8 mouse cellular contexts compared by ENCODE assay signal in genomic region chr8:123042158-123042973, GRCm38 (mm10). TPM values are rescaled to one million over a fixed set of nuclear protein-coding genes. Genes with fewer than 3 reads are reported as not detected.
DNase-seq lines count a peak whose midpoint lies in the region; ATAC-seq and TF ChIP-seq lines count a peak whose summit lies in the region.

TSS of gene Ankrd11 (minus strand) at chr8:123042277.

- TF ChIP-seq POLR2A in CH12.LX (IDR thresholded peaks at IDR 0.05; ENCODE audit: low read depth, low read length), result peak; percentile 98

- under 1% methylated on average over 89 of the region's 91 CpGs for WGBS in forebrain, embryonic 11.5 days
- WGBS in heart, embryonic 16.5 days, result under 1% methylated on average over 91 of the region's 91 CpGs
- under 1% methylated on average over 75 of the region's 91 CpGs for WGBS in liver, embryonic 15.5 days (ENCODE audit: insufficient replicate concordance)
- 0% methylated on average over 89 of the region's 91 CpGs for WGBS in neural tube, embryonic 12.5 days

- peak within 1 kb of the TSS; percentile 85 for H3K4me2 ChIP-seq in CH12.LX (ENCODE audit: insufficient read depth, low read depth, poor library complexity, severe bottlenecking)
- peak within 1 kb of the TSS; percentile 93 for H3K4me2 ChIP-seq in forebrain, embryonic 11.5 days (ENCODE audit: low read depth, low read length, severe bottlenecking)
- H3K4me2 ChIP-seq in heart, embryonic 16.5 days (ENCODE audit: low read depth, low read length), result peak within 1 kb of the TSS; percentile 69
- peak within 1 kb of the TSS; percentile 84 for H3K4me2 ChIP-seq in liver, embryonic 15.5 days
- H3K4me2 ChIP-seq in neural tube, embryonic 12.5 days (replicated peaks), result peak within 1 kb of the TSS; percentile 79

- DNase-seq in CH12.LX (ENCODE audit: extremely low read depth), result peak; percentile 99
- peak; percentile 99 for DNase-seq in c-Kit-positive CD71-positive TER-119-negative erythroid progenitor cells, embryonic 14.5 days (ENCODE audit: low read depth)
- DNase-seq in forebrain, embryonic 11.5 days (ENCODE audit: low spot score), result peak; percentile 100
- peak; percentile 99 to 100 for DNase-seq in kidney, postnatal 36 days
- DNase-seq in telencephalon, adult 2 months (ENCODE audit: low read depth, low spot score), result peak; percentile 99

- H3K27ac ChIP-seq in CH12.LX (ENCODE audit: insufficient read depth, low read depth), result peak within 1 kb of the TSS; percentile 86
- peak within 1 kb of the TSS; percentile 93 for H3K27ac ChIP-seq in forebrain, embryonic 11.5 days (ENCODE audit: low read depth, low read length)
- peak within 1 kb of the TSS; percentile 98 for H3K27ac ChIP-seq in heart, embryonic 16.5 days (ENCODE audit: low read length)
- H3K27ac ChIP-seq in liver, embryonic 15.5 days (replicated peaks), result peak within 1 kb of the TSS; percentile 100
- peak within 1 kb of the TSS; percentile 96 for H3K27ac ChIP-seq in neural tube, embryonic 12.5 days

- TF ChIP-seq RAD21 in CH12.LX (IDR thresholded peaks at IDR 0.05; ENCODE audit: low read depth, low read length), result no peak; the same call in 1 of the 2 replicates

- in situ Hi-C loops in CH12.LX (cut with MboI; ENCODE audit: low pct_ligation_motif_present, low pct_unique_long_range_greater_than_20kb, low sequenced_read_pairs), result no loop called here

- H3K79me2 ChIP-seq in CH12.LX (replicated peaks; ENCODE audit: control insufficient read depth, extremely low read depth, insufficient read depth, poor library complexity, severe bottlenecking), result peaks cover 60% of the 10 kb centered on the region

- H3K9me3 ChIP-seq in CH12.LX (replicated peaks; ENCODE audit: low read length), result no peaks in the 10 kb centered on the region
- no peaks in the 10 kb centered on the region for H3K9me3 ChIP-seq in forebrain, embryonic 11.5 days (ENCODE audit: control insufficient read depth, low read length)
- H3K9me3 ChIP-seq in heart, embryonic 16.5 days (replicated peaks; ENCODE audit: control insufficient read depth, low read length), result no peaks in the 10 kb centered on the region
- H3K9me3 ChIP-seq in liver, embryonic 15.5 days (replicated peaks), result no peaks in the 10 kb centered on the region
- H3K9me3 ChIP-seq in neural tube, embryonic 12.5 days, result no peaks in the 10 kb centered on the region

- TF ChIP-seq CTCF in CH12.LX (conservative IDR thresholded peaks at IDR 0.05 in 1 of 2, IDR thresholded peaks at IDR 0.05 in 1 of 2; ENCODE audit: low read depth in 2 of 2, low read length in 2 of 2), result 0 out of 4 replicates have a peak, but pooled peaks of 1 of the 2 experiments have one; percentile 22

- no peaks in the 10 kb centered on the region for H3K27me3 ChIP-seq in CH12.LX (replicated peaks)
- no peaks in the 10 kb centered on the region for H3K27me3 ChIP-seq in forebrain, embryonic 11.5 days (ENCODE audit: control insufficient read depth, insufficient read depth, low read length)
- H3K27me3 ChIP-seq in heart, embryonic 16.5 days (ENCODE audit: control insufficient read depth, insufficient read depth, low read length), result no peaks in the 10 kb centered on the region
- no peaks in the 10 kb centered on the region for H3K27me3 ChIP-seq in liver, embryonic 15.5 days
- no peaks in the 10 kb centered on the region for H3K27me3 ChIP-seq in neural tube, embryonic 12.5 days (replicated peaks)

- H3K9ac ChIP-seq in CH12.LX (ENCODE audit: insufficient read depth, low read depth), result peak within 1 kb of the TSS; percentile 99
- H3K9ac ChIP-seq in forebrain, embryonic 11.5 days (ENCODE audit: low read length), result peak within 1 kb of the TSS; percentile 99
- peak within 1 kb of the TSS; percentile 94 for H3K9ac ChIP-seq in heart, embryonic 16.5 days (ENCODE audit: low read length)
- peak within 1 kb of the TSS; percentile 100 for H3K9ac ChIP-seq in liver, embryonic 15.5 days
- H3K9ac ChIP-seq in neural tube, embryonic 12.5 days, result peak within 1 kb of the TSS; percentile 99

- TF ChIP-seq EP300 in CH12.LX (IDR thresholded peaks at IDR 0.05; ENCODE audit: low read length), result no peak; the same call in 1 of the 2 replicates

- H3K36me3 ChIP-seq in CH12.LX (replicated peaks in 1 of 2; ENCODE audit: control insufficient read depth in 1 of 2, insufficient read depth in 1 of 2, low read length in 1 of 2), result peaks cover 4 to 23% of the 10 kb centered on the region in 2 experiments
- no peaks in the 10 kb centered on the region for H3K36me3 ChIP-seq in forebrain, embryonic 11.5 days (ENCODE audit: control insufficient read depth, insufficient read depth, low read length)
- no peaks in the 10 kb centered on the region for H3K36me3 ChIP-seq in heart, embryonic 16.5 days (ENCODE audit: control insufficient read depth, insufficient read depth)
- H3K36me3 ChIP-seq in liver, embryonic 15.5 days (replicated peaks), result peaks cover 3% of the 10 kb centered on the region; the same call in 1 of the 2 replicates
- no peaks in the 10 kb centered on the region; the same call in 1 of the 2 replicates for H3K36me3 ChIP-seq in neural tube, embryonic 12.5 days

- peak; percentile 97 for ATAC-seq in forebrain, embryonic 11.5 days (replicated peaks; ENCODE audit: low FRiP score)
- ATAC-seq in heart, embryonic 16.5 days (replicated peaks; ENCODE audit: extremely low read depth, insufficient read depth, low FRiP score), result peak; percentile 97
- ATAC-seq in liver, embryonic 15.5 days (ENCODE audit: insufficient read depth), result peak; percentile 96
- ATAC-seq in neural tube, embryonic 12.5 days (ENCODE audit: low FRiP score, low read depth), result peak; percentile 97

- dilution Hi-C loops in CH12.LX (cut with MboI; ENCODE audit: extremely low pct_ligation_motif_present, extremely low pct_unique_long_range_greater_than_20kb, low sequenced_read_pairs), result no loop called here

- peaks cover 6 to 35% of the 10 kb centered on the region in 2 experiments for H3K4me1 ChIP-seq in CH12.LX (ENCODE audit: control insufficient read depth in 1 of 2, insufficient read depth in 2 of 2)
- peaks cover 17% of the 10 kb centered on the region for H3K4me1 ChIP-seq in forebrain, embryonic 11.5 days (replicated peaks; ENCODE audit: control insufficient read depth, insufficient read depth, low read length)
- peaks cover 33% of the 10 kb centered on the region for H3K4me1 ChIP-seq in heart, embryonic 16.5 days (ENCODE audit: control insufficient read depth, insufficient read depth, low read length)
- H3K4me1 ChIP-seq in liver, embryonic 15.5 days (replicated peaks), result peaks cover 57% of the 10 kb centered on the region
- peaks cover 34% of the 10 kb centered on the region for H3K4me1 ChIP-seq in neural tube, embryonic 12.5 days

- peak within 1 kb of the TSS; percentile 83 to 99 (median 95) for H3K4me3 ChIP-seq in CH12.LX (replicated peaks in 1 of 3; ENCODE audit: low read depth in 2 of 3, low read length in 2 of 3, poor library complexity in 1 of 3)
- H3K4me3 ChIP-seq in forebrain, embryonic 11.5 days (ENCODE audit: low read depth, low read length), result peak within 1 kb of the TSS; percentile 100
- peak within 1 kb of the TSS; percentile 81 for H3K4me3 ChIP-seq in heart, embryonic 16.5 days (ENCODE audit: low read length)
- peak within 1 kb of the TSS; percentile 100 for H3K4me3 ChIP-seq in liver, embryonic 15.5 days (replicated peaks)
- peak within 1 kb of the TSS; percentile 100 for H3K4me3 ChIP-seq in neural tube, embryonic 12.5 days

TF ChIP-seq in CH12.LX, 34 proteins besides CTCF, POLR2A, EP300 and RAD21 (continues in another document):
- peak; percentile 83 for TF ChIP-seq HCFC1 (IDR thresholded peaks at IDR 0.05; ENCODE audit: low read depth, low read length)
- peak; percentile 73 for TF ChIP-seq MAZ (IDR thresholded peaks at IDR 0.05; ENCODE audit: low read depth, low read length)
- peak; percentile 72 for TF ChIP-seq GABPA (IDR thresholded peaks at IDR 0.05; ENCODE audit: insufficient replicate concordance, low read depth, low read length)
- TF ChIP-seq POLR2AphosphoS2 (IDR thresholded peaks at IDR 0.05; ENCODE audit: low read depth, low read length), result peak; percentile 84; the same call in 1 of the 2 replicates
- TF ChIP-seq ZNF384 (IDR thresholded peaks at IDR 0.05; ENCODE audit: low read depth, low read length), result 0 out of 2 replicates have a peak, but pooled peaks have one; percentile 3
- TF ChIP-seq MYC (IDR thresholded peaks at IDR 0.05; ENCODE audit: low read depth, low read length), result peak; percentile 68; the same call in 1 of the 2 replicates
- TF ChIP-seq MAX (IDR thresholded peaks at IDR 0.05; ENCODE audit: low read length), result peak; percentile 78
- TF ChIP-seq ETS1 (conservative IDR thresholded peaks at IDR 0.05; ENCODE audit: low read depth, low read length), result peak; percentile 52
- 0 out of 2 replicates have a peak, but pooled peaks have one; percentile 5 for TF ChIP-seq USF1 (IDR thresholded peaks at IDR 0.05; ENCODE audit: low read depth, low read length)
- peak; percentile 70; the same call in 1 of the 2 replicates for TF ChIP-seq KAT2A (IDR thresholded peaks at IDR 0.05; ENCODE audit: insufficient replicate concordance, low read length)
- TF ChIP-seq TCF12 (IDR thresholded peaks at IDR 0.05; ENCODE audit: low read depth, low read length), result peak; percentile 75
- no peak for TF ChIP-seq SMC3 (IDR thresholded peaks at IDR 0.05; ENCODE audit: low read depth, low read length)
- peak; percentile 73; the same call in 1 of the 2 replicates for TF ChIP-seq IRF4 (IDR thresholded peaks at IDR 0.05; ENCODE audit: low read depth, low read length)
- no peak for TF ChIP-seq JUND (conservative IDR thresholded peaks at IDR 0.05; ENCODE audit: low read depth, low read length)
- TF ChIP-seq E2F4 (IDR thresholded peaks at IDR 0.05; ENCODE audit: insufficient replicate concordance, low read depth, low read length), result no peak
- TF ChIP-seq MXI1 (IDR thresholded peaks at IDR 0.05; ENCODE audit: low read depth, low read length), result peak; percentile 71; the same call in 1 of the 2 replicates
- no peak for TF ChIP-seq USF2 (conservative IDR thresholded peaks at IDR 0.05; ENCODE audit: low read depth, low read length)
- peak; percentile 80 for TF ChIP-seq ZKSCAN1 (IDR thresholded peaks at IDR 0.05; ENCODE audit: borderline replicate concordance, low read depth, low read length)
- TF ChIP-seq BHLHE40 (IDR thresholded peaks at IDR 0.05; ENCODE audit: low read depth, low read length), result peak; percentile 29
- TF ChIP-seq RCOR1 (conservative IDR thresholded peaks at IDR 0.05; ENCODE audit: low read depth, low read length), result no peak
- peak; percentile 41; the same call in 1 of the 2 replicates for TF ChIP-seq NRF1 (IDR thresholded peaks at IDR 0.05; ENCODE audit: low read depth, low read length)

RNA-seq across cellular contexts. Expression of gene Ankrd11, which starts in this region (rescaled TPM):
- 51.1 and 60.7 TPM in 2 replicates for total RNA-seq in CH12.LX (2012; rRNA removed)
- 37.4 and 37.7 TPM in 2 replicates for total RNA-seq in CH12.LX (2014; rRNA removed)
- polyA plus RNA-seq in CH12.LX (2012; ENCODE audit: insufficient read length, low read depth), result 74.1 and 74.9 TPM in 2 replicates
- 94.4 and 95.0 TPM in 2 replicates for polyA plus RNA-seq in forebrain, embryonic 11.5 days (2014; fragmentation: Nextera tagmentation; extraction: Ambion mirVana)
- polyA plus RNA-seq in heart, embryonic 16.5 days (2015; fragmentation: Nextera tagmentation; extraction: Ambion mirVana), result 17.6 and 18.5 TPM in 2 replicates
- polyA plus RNA-seq in liver, embryonic 15.5 days (2015; fragmentation: Nextera tagmentation; extraction: Ambion mirVana), result 18.1 and 20.8 TPM in 2 replicates
- polyA plus RNA-seq in neural tube, embryonic 12.5 days (2016; fragmentation: Nextera tagmentation; extraction: Ambion mirVana), result 96.8 and 98.8 TPM in 2 replicates

Comparison
In these comparisons a context has a peak if more than half of its experiments do, and no peak if none do; other contexts are left out.
1. Peak in every context shown above with its lines: DNase-seq, ATAC-seq, H3K4me3 ChIP-seq and H3K27ac ChIP-seq.